Mouse (Mus musculus) midbrain, postnatal 0 days (tissue): ENCODE data around the gene Rnf130. TPM values are rescaled to one million over a fixed set of nuclear protein-coding genes. Genes with fewer than 3 reads are reported as not detected.

ENCODE experiments used
- ATAC-seq: fragments of 200-750 bp; cut with Nextera tagmentation; 2 replicates; pipeline ENCODE4 v1.8.0; 2017; ENCODE audit warnings: moderate number of reproducible peaks, mild to moderate bottlenecking, moderate TSS enrichment, moderate library complexity; ENCODE audit not compliant: low FRiP score
- DNase-seq: peaks from one replicate; pipeline ENCODE4 v3.0.0-alpha.2; 2015; ENCODE audit warnings: low spot score
- H3K27ac ChIP-seq: fragments of 300-500 bp; sonication (generic); 2 replicates; pipeline ENCODE4 v1.5.1; 2014; ENCODE audit warnings: low read depth, mild to moderate bottlenecking, low read length, mixed read lengths
- H3K27me3 ChIP-seq: fragments of 300-500 bp; sonication (generic); 2 replicates; pipeline ENCODE4 v1.6.1; 2014; ENCODE audit warnings: low read length, control low read depth, mixed read lengths; ENCODE audit not compliant: insufficient read depth
- H3K36me3 ChIP-seq: fragments of 300-500 bp; sonication (generic); 2 replicates; pipeline ENCODE4 v1.6.1; 2014; ENCODE audit warnings: low read length, control low read depth, mixed read lengths; ENCODE audit not compliant: insufficient read depth
- H3K4me1 ChIP-seq: fragments of 300-500 bp; sonication (generic); 2 replicates; pipeline ENCODE4 v1.6.1; 2014; ENCODE audit warnings: mild to moderate bottlenecking, control low read depth, antibody characterized with exemption, low read length, mixed read lengths; ENCODE audit not compliant: insufficient read depth
- H3K4me2 ChIP-seq: fragments of 300-500 bp; sonication (generic); 2 replicates; pipeline ENCODE4 v1.6.1; 2014; ENCODE audit warnings: low read depth, mild to moderate bottlenecking, low read length, mixed read lengths; ENCODE audit not compliant: poor library complexity, severe bottlenecking
- H3K4me3 ChIP-seq: fragments of 300-500 bp; sonication (generic); 2 replicates; pipeline ENCODE4 v1.5.1; 2014; ENCODE audit warnings: low read depth, mild to moderate bottlenecking, low read length, moderate library complexity
- H3K9ac ChIP-seq: fragments of 300-500 bp; sonication (generic); replicated peaks from 2 replicates; pipeline ENCODE4 v1.6.1; 2014; ENCODE audit warnings: mild to moderate bottlenecking, low read length, moderate library complexity, mixed read lengths; ENCODE audit not compliant: poor library complexity, severe bottlenecking
- H3K9me3 ChIP-seq: fragments of 300-500 bp; sonication (generic); 2 replicates; pipeline ENCODE4 v1.6.1; 2016; ENCODE audit warnings: low read length, control low read depth
- CTCF ChIP-seq: IDR thresholded peaks from 2 replicates; pipeline ENCODE4 v1.5.1; 2016; ENCODE audit warnings: antibody characterized with exemption, mild to moderate bottlenecking
- WGBS: fragments of 180-500 bp; shearing (Covaris S2); extraction: QIAGEN DNeasy Blood & Tissue Kit; methylation state at CpG from one replicate; pipeline ENCODE4 v1.1.7; 2014; 5-methylcytosine and 5-hydroxymethylcytosine counted together
- polyA plus RNA-seq: library from polyadenylated mRNA; unstranded; fragments of >200 nt; fragmentation: Nextera tagmentation; extraction: Ambion mirVana; gene quantifications from 2 replicates; pipeline ENCODE4 v1.2.1, GENCODE M21; 2015
- total RNA-seq: library from RNA; depleted of rRNA; stranded (reverse); fragments of >200 nt; gene quantifications from 2 replicates; pipeline ENCODE4 v1.2.3, GENCODE M21; 2014

Gene Rnf130
- total and polyA plus RNA-seq, 2 experiments from 2014 or later: 59.4 to 90.4 TPM

GRCm38 (mm10) chr11:50105237-50105636, 80.1 kb downstream of the Rnf130 start:
- Histone ChIP-seq H3K4me2 (no peak overlapping the region), H3K4me3 (no peak overlapping the region), H3K9ac (no peak overlapping the region), H3K36me3 (peaks cover 4% of the 10 kb centered on the region), H3K9me3 (no peaks in the 10 kb centered on the region), H3K27ac (no peak overlapping the region), H3K4me1 (no peaks in the 10 kb centered on the region), H3K27me3 (no peaks in the 10 kb centered on the region)
- no peak for ATAC-seq
- no peak for TF ChIP-seq CTCF
- WGBS: 95% methylated on average over 5 of the region's 5 CpGs
- no peak for DNase-seq

GRCm38 (mm10) chr11:50106024-50106423, 80.9 kb downstream of the Rnf130 start:
- Histone ChIP-seq H3K9me3 (no peaks in the 10 kb centered on the region), H3K4me1 (no peaks in the 10 kb centered on the region), H3K4me2 (no peak overlapping the region), H3K36me3 (peaks cover 6% of the 10 kb centered on the region), H3K4me3 (no peak overlapping the region), H3K27ac (no peak overlapping the region), H3K27me3 (no peaks in the 10 kb centered on the region), H3K9ac (no peak overlapping the region)
- DNase-seq: no peak
- ATAC-seq: no peak
- 83% methylated on average over 7 of the region's 7 CpGs for WGBS
- no peak for TF ChIP-seq CTCF

DNA sequence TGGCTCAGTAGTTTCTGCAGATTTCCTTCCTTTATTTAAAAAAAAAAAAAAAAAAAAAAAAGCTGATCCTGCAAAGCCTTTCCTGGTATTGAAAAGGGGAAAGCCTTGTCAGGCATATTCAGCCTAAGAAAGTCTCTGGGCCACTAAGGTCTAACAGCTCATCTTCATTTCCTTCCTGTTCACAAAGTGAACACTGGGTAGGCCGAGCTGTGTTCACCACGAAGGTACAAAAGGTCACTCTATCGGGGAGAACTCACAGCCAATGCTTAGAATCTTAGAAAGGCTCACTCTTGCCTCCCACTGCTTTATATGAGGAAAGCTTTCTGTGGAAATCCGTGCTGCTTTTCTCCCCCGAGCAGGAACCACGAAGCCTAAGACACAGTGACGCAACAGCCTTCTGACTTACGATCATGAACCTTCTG, 83.7 kb downstream of the Rnf130 start:
- H3K36me3 ChIP-seq: peaks cover 6% of the 10 kb centered on the region
- H3K27ac ChIP-seq: peak overlapping the region; percentile 12; the same call in 1 of the 2 replicates
- 75% methylated on average over 8 of the region's 8 CpGs for WGBS

DNA sequence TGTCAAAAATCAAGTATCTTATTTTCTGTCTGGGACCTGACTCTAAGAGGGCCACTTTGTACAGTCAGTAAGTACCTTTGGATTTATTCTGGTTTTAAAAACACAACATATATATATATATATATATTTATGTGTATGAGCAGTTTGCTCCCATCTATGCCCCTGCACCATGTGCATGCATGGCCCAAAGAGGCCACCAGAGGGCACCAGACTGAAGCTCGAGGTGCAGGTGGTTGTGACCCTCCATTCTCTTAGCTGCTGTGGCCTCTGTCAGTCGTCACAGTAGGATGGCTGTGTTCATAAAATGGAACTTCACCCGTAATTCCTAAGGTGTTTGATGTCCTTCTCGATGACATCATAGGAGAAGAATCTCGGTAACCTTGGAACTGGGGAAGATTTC, 89.2 kb downstream of the Rnf130 start:
- no peak overlapping the region for H3K4me2 ChIP-seq
- H3K9me3 ChIP-seq: no peaks in the 10 kb centered on the region
- ATAC-seq (no peak), DNase-seq (peak; percentile 59)
- H3K4me1 ChIP-seq: no peaks in the 10 kb centered on the region
- H3K27ac ChIP-seq: no peak overlapping the region
- H3K4me3 ChIP-seq: no peak overlapping the region
- TF ChIP-seq CTCF: peak; percentile 76
- no peak overlapping the region for H3K9ac ChIP-seq
- peaks cover 6% of the 10 kb centered on the region for H3K36me3 ChIP-seq
- 22% methylated on average over 5 of the region's 5 CpGs for WGBS
- H3K27me3 ChIP-seq: no peaks in the 10 kb centered on the region

More for the DNA sequence above, 83.7 kb downstream of the Rnf130 start:
- Histone ChIP-seq H3K4me3 (no peak overlapping the region), H3K27me3 (no peaks in the 10 kb centered on the region), H3K4me1 (no peaks in the 10 kb centered on the region), H3K9me3 (no peaks in the 10 kb centered on the region), H3K4me2 (no peak overlapping the region), H3K9ac (no peak overlapping the region)
- TF ChIP-seq CTCF: no peak
- DNase-seq: no peak
- ATAC-seq: no peak

GRCm38 (mm10) chr11:50122631-50123081, 97.5 kb downstream of the Rnf130 start:
- Histone ChIP-seq H3K4me3 (no peak overlapping the region), H3K9me3 (no peaks in the 10 kb centered on the region), H3K27ac (no peak overlapping the region), H3K9ac (no peak overlapping the region), H3K4me1 (no peaks in the 10 kb centered on the region), H3K4me2 (no peak overlapping the region), H3K27me3 (no peaks in the 10 kb centered on the region), H3K36me3 (peaks cover 11% of the 10 kb centered on the region)
- ATAC-seq (no peak), DNase-seq (no peak)
- WGBS: 88% methylated on average over 8 of the region's 8 CpGs
- no peak for TF ChIP-seq CTCF

DNA sequence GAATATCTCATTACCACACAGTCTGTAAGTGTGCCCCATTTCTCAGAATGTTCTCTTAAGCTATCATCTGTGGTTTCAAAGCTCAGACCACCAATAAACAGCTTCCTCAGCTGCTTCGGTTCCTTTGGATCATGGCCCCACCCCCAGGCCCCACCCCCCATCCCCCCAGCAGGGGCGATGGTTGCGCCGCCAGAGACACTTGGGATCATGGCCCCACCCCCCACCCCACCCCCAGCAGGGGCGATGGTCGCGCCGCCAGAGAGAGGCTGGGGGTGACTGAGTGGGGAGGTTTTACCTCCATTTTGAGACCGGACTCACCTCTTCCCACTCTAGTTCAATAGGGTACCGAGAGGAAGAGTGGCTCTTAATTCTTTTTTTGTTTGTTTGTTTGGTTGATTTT, 102.6 kb downstream of the Rnf130 start:
- Histone ChIP-seq H3K36me3 (0 out of 2 replicates have a peak, but pooled peaks cover 3% of the 10 kb centered on the region), H3K9me3 (no peaks in the 10 kb centered on the region), H3K27me3 (no peaks in the 10 kb centered on the region), H3K9ac (no peak overlapping the region), H3K4me2 (peak overlapping the region; percentile 30; the same call in 1 of the 2 replicates), H3K4me1 (0 out of 2 replicates have a peak, but pooled peaks cover 5% of the 10 kb centered on the region), H3K27ac (no peak overlapping the region), H3K4me3 (no peak overlapping the region)
- ATAC-seq: no peak
- 4% methylated on average over 10 of the region's 10 CpGs for WGBS
- TF ChIP-seq CTCF: no peak
- DNase-seq: no peak
